Mouse (Mus musculus) small intestine, adult 2 months (tissue): Measurements from ENCODE around the gene Prss54.

ENCODE experiments used
- CTCF ChIP-seq: fragments of 200-500 bp; IDR thresholded peaks from 2 replicates; pipeline ENCODE4 v1.5.1; 2012; ENCODE audit warnings: low read depth, mild to moderate bottlenecking, control low read depth, inconsistent platforms, low read length, moderate library complexity, mixed read lengths; ENCODE audit not compliant: insufficient replicate concordance, insufficient read length; ENCODE audit errors: extremely low read depth
- POLR2A ChIP-seq: fragments of 200-500 bp; IDR thresholded peaks from 2 replicates; pipeline ENCODE4 v1.6.1; 2012; ENCODE audit warnings: low read depth, mild to moderate bottlenecking, control low read depth, inconsistent platforms, low read length, moderate library complexity

DNA sequence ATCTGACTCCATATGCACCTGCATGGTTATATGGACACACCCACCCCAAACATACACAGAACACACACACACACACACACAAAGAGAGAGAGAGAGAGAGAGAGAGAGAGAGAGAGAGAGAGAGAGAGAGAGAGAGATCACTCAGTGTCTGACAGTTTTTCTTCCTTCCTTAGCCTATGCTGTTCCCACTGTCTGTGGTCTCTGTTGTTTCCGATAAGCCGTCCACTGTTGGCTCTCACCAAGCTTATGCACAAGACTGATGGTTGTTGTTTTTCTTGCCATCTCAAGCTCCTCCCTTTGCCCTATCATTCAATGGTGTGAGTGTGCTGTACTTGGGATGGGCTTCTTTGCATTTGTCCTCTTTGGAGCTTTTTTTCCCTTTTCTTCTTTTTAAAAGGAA is 20.2 kb downstream of the Prss54 start:
- TF ChIP-seq POLR2A (no peak), CTCF (no peak)
